Mouse (Mus musculus) G1E (cell line): ENCODE measurements at regions not wholly inside any gene's neighbourhood (a gene's known extent, or its start where the extent isn't known, plus 50 kb on each side); places are given as distances from the start of the nearest gene placed in this dataset.

ENCODE experiments used
- CTCF ChIP-seq: IDR thresholded peaks from 2 replicates; pipeline ENCODE4 v1.5.1; 2012; ENCODE audit warnings: low read depth, low read length, inconsistent platforms, mixed read lengths
- GATA1 ChIP-seq: IDR thresholded peaks from 2 replicates; pipeline ENCODE4 v1.6.1; 2012; ENCODE audit warnings: borderline replicate concordance, low read length, inconsistent platforms, mixed read lengths
- GATA2 ChIP-seq: IDR thresholded peaks from 2 replicates; pipeline ENCODE4 v1.6.1; 2012; ENCODE audit warnings: low read depth, low read length, inconsistent platforms, borderline replicate concordance
- POLR2AphosphoS5 ChIP-seq: IDR thresholded peaks from 2 replicates; pipeline ENCODE4 v1.6.1; 2012; ENCODE audit warnings: low read depth, low read length, inconsistent platforms; ENCODE audit not compliant: insufficient replicate concordance
- TAL1 ChIP-seq: conservative IDR thresholded peaks from 2 replicates; pipeline ENCODE4 v1.6.1; 2012; ENCODE audit warnings: low read depth, low read length, inconsistent platforms, mixed read lengths

GRCm38 (mm10) chr1:83527803-83528202, 119.8 kb upstream of the Sphkap start:
- TF ChIP-seq TAL1 (no peak), CTCF (no peak), POLR2AphosphoS5 (no peak), GATA1 (no peak), GATA2 (no peak)
